Mouse (Mus musculus) gonadal fat pad, adult 2 months (tissue): Measurements from ENCODE around the gene Tnfaip2. TPM values are rescaled to one million over a fixed set of nuclear protein-coding genes. Genes with fewer than 3 reads are reported as not detected.

Experiments used
- DNase-seq: peaks from one replicate; pipeline ENCODE4 v3.0.0-alpha.2; 2012; ENCODE audit warnings: low read depth
- polyA plus RNA-seq: library from polyadenylated mRNA; depleted of rRNA; stranded (reverse); fragments of >200 nt; gene quantifications from 2 replicates; pipeline ENCODE4 v1.2.3, GENCODE M21; 2012; rRNA removed

Tnfaip2 gene
- polyA plus RNA-seq, 1 experiment = 29.4 TPM

- DNase-seq = no peak
These were observed 36.7 kb downstream of the Tnfaip2 start for GRCm38 (mm10) chr12:111478924-111479323.

- DNase-seq = no peak
These were observed 37.6 kb downstream of the Tnfaip2 start for GRCm38 (mm10) chr12:111479917-111480316.

DNA sequence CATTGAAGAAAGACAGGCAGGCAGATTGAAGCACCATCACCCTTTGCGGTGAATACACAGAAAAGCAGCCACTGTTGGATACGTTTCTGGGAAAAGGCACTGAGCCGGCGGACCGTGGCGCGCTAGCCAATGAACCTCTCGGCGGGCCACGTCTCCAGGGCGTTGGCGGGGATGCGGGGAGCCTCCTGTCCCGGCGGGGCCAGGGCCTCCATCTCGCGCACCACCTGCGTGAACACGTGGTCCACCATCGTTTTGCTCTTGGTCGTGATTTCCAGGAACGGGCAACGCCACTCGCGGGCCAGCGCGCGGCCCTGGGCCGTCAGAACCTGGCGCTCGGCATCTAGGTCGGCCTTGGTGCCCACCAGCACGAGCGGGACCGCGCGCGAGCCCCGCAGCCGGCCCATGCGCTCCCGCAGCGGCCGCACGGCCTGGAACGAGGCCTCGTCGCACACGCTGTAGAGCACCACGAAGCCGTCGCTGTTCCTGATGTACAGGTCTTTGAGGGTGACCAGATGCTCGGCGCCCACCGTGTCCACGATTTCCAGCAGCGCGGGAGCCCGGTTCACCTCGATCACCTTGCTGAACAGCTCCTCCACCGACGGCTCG lies 42.9 kb downstream of the Tnfaip2 start:
- DNase-seq = no peak

GRCm38 (mm10) chr12:111485652-111486306 lies 43.5 kb downstream of the Tnfaip2 start, which contains the start of gene Gm266:
TSS of gene Gm266 (minus strand) at chr12:111485823.
- no peak for DNase-seq

DNA sequence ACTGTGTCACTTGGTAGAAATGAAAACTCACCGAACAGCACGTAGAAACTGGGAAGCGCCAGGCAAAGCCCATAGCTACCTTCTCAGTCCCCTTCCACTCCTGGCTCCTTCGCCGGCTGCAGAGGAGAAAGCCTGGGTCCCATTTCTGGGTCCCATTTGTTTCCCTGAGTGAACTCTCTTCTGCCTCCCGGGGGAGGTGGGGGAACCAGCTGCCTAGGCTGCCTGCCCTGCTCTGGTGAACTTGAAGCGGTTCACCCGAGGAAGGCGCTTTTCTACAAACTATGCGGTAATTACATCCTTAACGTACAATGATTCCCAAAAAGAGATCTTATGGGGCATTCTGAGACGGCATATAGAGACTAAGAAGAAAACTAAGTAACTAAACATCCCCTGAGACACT lies 44.2 kb downstream of the Tnfaip2 start:
- no peak for DNase-seq

- no peak for DNase-seq
These were observed 47.1 kb downstream of the Tnfaip2 start for GRCm38 (mm10) chr12:111489261-111489865.

DNA sequence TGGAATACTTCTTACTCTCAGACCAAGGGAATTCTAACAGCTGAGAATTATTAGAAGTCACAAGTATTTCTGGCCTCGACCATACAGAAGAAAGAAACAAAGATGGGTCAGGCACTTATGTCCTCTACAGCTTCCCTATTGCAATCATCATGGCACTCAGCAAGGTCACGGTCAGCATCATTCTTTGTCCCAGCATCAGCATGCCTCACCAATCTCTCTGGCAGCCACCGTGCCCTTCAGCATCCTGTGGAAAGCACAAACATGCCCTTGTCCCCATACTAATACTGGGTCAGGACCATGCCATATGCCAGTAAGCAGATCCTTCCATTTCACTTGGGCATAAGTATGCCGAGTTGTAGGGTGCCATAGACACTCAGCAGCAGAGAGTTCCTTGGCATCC lies 52.7 kb downstream of the Tnfaip2 start:
- DNase-seq = no peak

DNA sequence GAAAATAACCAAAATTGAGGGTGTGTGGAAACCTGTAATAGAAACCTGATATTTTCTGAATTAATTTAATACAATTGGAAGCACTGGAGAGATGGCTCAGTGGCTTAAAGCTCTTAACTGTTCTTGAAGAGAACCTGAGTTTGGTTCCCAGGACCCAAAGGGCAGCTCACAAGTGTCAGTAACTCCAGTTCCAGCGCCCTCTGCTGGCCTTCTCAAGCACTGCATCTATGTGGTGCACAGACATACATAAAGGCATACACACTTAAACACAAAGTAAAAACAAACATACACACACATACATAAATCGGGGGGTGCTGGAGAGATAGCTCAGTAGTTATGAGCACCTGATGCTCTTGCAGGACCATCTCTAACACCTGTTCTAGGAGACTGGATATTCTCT lies 54.8 kb downstream of the Tnfaip2 start:
- DNase-seq = no peak

DNA sequence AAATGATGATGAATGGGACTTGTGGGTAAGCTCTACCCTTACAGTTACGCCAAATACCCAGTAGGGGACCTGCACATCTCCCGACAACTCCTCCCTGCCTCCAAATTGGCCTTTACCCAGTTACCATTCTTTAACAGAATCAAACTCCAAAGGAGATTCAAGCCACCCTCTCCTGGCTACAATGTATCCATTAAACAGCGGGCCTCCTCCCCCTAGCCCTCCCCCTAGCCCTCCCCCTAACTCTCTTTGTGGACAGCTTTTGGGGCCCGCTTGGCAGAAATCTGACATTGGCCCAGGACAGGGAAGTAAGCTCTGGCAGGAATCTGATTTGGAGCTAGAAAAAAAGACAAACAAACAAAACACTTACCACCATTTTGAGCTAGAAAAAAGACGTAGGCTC lies 57.3 kb downstream of the Tnfaip2 start:
- DNase-seq = no peak

GRCm38 (mm10) chr12:111500725-111501124 lies 58.5 kb downstream of the Tnfaip2 start:
- DNase-seq = no peak

DNA sequence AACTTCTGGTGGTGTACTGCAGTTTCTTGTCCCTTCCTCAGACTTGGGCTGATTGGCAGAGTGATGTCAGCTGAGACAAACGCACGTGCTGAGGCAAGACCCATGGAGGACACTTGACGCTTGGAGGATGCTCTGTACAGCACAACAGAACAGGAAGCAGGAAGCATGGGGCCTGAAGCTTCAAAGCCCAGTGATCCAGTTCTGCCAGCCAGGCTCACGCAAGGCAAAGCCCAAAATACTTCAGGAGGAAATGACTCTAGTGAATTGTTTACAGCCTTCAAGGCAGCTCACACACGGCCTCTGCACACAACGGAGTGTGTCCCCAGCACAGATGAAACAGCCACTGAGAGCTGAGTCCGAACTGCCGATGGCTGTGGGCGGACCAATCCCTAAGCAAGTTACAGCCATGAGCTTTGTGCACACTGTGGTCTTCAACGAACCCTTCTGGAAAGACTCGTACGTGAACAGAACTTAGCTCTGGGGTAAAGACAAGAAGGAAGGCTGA lies 60.8 kb downstream of the Tnfaip2 start:
- DNase-seq = no peak

DNA sequence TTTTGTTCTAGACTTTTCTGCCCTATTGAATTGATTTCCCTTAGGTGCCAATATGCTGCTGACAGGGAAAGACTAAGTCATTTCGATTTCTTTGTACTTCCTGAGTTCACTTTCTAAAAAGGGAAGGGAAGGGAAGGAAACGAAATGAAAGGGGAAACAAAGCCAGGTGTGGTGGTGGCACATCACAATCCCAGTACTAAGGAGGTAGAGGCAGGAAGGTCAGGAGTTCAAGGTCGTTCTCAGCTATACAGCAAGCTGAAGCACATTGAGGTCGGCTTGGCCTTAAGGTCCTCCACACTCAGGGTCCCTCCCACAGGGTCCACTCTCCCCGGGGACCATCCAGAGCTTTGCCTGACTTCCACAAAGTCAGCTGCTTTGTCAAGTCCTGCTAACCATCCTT lies 61.3 kb downstream of the Tnfaip2 start:
- DNase-seq = no peak

Other genes with a start within 250 kb of the Tnfaip2 start
- 0.38 and 0.71 TPM in 2 replicates for gene Amn, start 171.4 kb upstream of the Tnfaip2 start, polyA plus RNA-seq
- 162 and 170 TPM in 2 replicates for gene Cdc42bpb, start 64.8 kb upstream of the Tnfaip2 start, polyA plus RNA-seq
- not detected in 2 replicates for gene Lbhd2, start 35.7 kb upstream of the Tnfaip2 start, polyA plus RNA-seq
- gene Exoc3l4, start 25.5 kb upstream of the Tnfaip2 start, polyA plus RNA-seq = 26.9 and 29.2 TPM in 2 replicates
- 37.6 and 60.4 TPM in 2 replicates for gene Gm266, start 43.4 kb downstream of the Tnfaip2 start, polyA plus RNA-seq
- 83.7 and 112 TPM in 2 replicates for gene Eif5, start 95.5 kb downstream of the Tnfaip2 start, polyA plus RNA-seq
- 27.8 and 30.3 TPM in 2 replicates for gene Mark3, start 132.1 kb downstream of the Tnfaip2 start, polyA plus RNA-seq
- 345 and 403 TPM in 2 replicates for gene Ckb, start 229.9 kb downstream of the Tnfaip2 start, polyA plus RNA-seq
- gene Trmt61a, start 235.6 kb downstream of the Tnfaip2 start, polyA plus RNA-seq = 27.4 and 32.1 TPM in 2 replicates